Mouse (Mus musculus): ENCODE measurements around the gene Snx1. TPM values are rescaled to one million over a fixed set of nuclear protein-coding genes. Genes with fewer than 3 reads are reported as not detected.

Snx1 gene
- polyA plus RNA-seq, 1 experiment from 2014 or later: 89.6 TPM

- no peaks in the 10 kb centered on the region for H3K9me3 ChIP-seq (replicated peaks)
- no peak overlapping the region for H3K9ac ChIP-seq
- peaks cover 59% of the 10 kb centered on the region for H3K27me3 ChIP-seq (replicated peaks)
- H3K36me3 ChIP-seq: no peaks in the 10 kb centered on the region
- 43% methylated on average over 1 of the region's 1 CpGs for WGBS (ENCODE audit: insufficient replicate concordance)
- no peak overlapping the region for H3K4me2 ChIP-seq
- no peak overlapping the region for H3K27ac ChIP-seq
- peaks cover 24% of the 10 kb centered on the region for H3K4me1 ChIP-seq
- H3K4me3 ChIP-seq: no peak overlapping the region
- no peak for ATAC-seq
These were observed 29.1 kb upstream of the Snx1 start for GRCm38 (mm10) chr9:66155534-66155933.

GRCm38 (mm10) chr9:66154013-66154412 lies 27.6 kb upstream of the Snx1 start:
- no peak for ATAC-seq
- H3K36me3 ChIP-seq: no peaks in the 10 kb centered on the region
- WGBS (ENCODE audit: insufficient replicate concordance): 84% methylated on average over 9 of the region's 9 CpGs
- H3K27me3 ChIP-seq (replicated peaks): peaks cover 52% of the 10 kb centered on the region
- H3K27ac ChIP-seq: no peak overlapping the region
- H3K9ac ChIP-seq: no peak overlapping the region
- peaks cover 15% of the 10 kb centered on the region for H3K4me1 ChIP-seq
- no peak overlapping the region for H3K4me3 ChIP-seq
- no peaks in the 10 kb centered on the region for H3K9me3 ChIP-seq (replicated peaks)
- no peak overlapping the region for H3K4me2 ChIP-seq

DNA sequence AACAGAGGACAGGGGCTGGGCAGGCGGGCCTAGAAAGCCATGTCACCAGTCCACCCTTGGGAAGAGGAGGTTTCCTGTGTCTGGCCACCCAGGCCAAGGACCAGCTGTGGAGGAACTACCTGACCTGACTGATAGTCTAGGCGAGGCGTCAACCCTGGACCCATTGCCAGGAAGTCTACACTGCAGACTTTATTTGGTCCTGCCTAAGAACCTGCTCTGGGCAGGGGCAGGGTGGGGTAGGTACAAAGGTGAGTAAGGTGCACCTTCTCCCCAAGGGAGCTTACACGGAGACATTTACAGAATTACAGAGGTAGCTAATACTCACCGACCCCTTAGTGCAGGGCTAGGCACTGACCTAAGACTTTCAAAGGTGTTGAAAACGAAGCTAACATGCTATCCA lies 27.2 kb upstream of the Snx1 start:
- no peak for ATAC-seq
- Histone ChIP-seq H3K4me2 (no peak overlapping the region), H3K4me3 (no peak overlapping the region), H3K27me3 (replicated peaks) (peaks cover 48% of the 10 kb centered on the region), H3K36me3 (no peaks in the 10 kb centered on the region), H3K9me3 (replicated peaks) (no peaks in the 10 kb centered on the region), H3K4me1 (peaks cover 10% of the 10 kb centered on the region), H3K27ac (no peak overlapping the region), H3K9ac (no peak overlapping the region)
- WGBS (ENCODE audit: insufficient replicate concordance): 66% methylated on average over 6 of the region's 6 CpGs

GRCm38 (mm10) chr9:66152011-66152410 lies 25.6 kb upstream of the Snx1 start:
- no peak overlapping the region for H3K4me2 ChIP-seq
- H3K36me3 ChIP-seq: no peaks in the 10 kb centered on the region
- H3K4me3 ChIP-seq: no peak overlapping the region
- WGBS (ENCODE audit: insufficient replicate concordance): 50% methylated on average over 9 of the region's 9 CpGs
- peaks cover 37% of the 10 kb centered on the region for H3K27me3 ChIP-seq (replicated peaks)
- no peaks in the 10 kb centered on the region for H3K9me3 ChIP-seq (replicated peaks)
- ATAC-seq: no peak
- no peak overlapping the region for H3K27ac ChIP-seq
- no peak overlapping the region for H3K9ac ChIP-seq
- no peaks in the 10 kb centered on the region for H3K4me1 ChIP-seq

DNA sequence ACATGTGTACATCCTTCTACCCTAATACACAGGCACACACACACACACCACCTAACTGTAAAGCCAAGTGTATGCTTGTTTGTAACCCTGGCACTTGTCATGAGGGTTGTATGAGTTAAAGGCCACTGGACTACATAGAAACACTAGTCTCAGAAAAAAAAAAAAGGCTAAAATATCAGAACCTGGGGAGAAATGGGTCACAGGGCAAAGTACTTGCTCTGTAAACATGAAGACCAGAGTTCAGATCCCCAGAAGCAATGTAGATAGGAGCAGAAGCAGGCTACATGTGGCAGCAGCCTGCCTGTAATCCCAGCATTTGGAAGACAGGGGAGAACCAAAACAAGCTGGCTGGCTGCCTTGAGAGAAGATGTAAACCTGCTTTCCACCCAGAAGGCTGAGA lies 19.8 kb upstream of the Snx1 start:
- peaks cover 10% of the 10 kb centered on the region for H3K27me3 ChIP-seq (replicated peaks)
- H3K9ac ChIP-seq: no peak overlapping the region
- peaks cover 3% of the 10 kb centered on the region; the same call in 1 of the 2 replicates for H3K36me3 ChIP-seq
- no peak overlapping the region for H3K4me3 ChIP-seq
- no peak for ATAC-seq
- no peaks in the 10 kb centered on the region for H3K4me1 ChIP-seq
- no peak overlapping the region for H3K27ac ChIP-seq
- H3K4me2 ChIP-seq: no peak overlapping the region
- H3K9me3 ChIP-seq (replicated peaks): no peaks in the 10 kb centered on the region

GRCm38 (mm10) chr9:66144248-66144647 lies 17.9 kb upstream of the Snx1 start:
- no peaks in the 10 kb centered on the region for H3K9me3 ChIP-seq (replicated peaks)
- H3K4me1 ChIP-seq: no peaks in the 10 kb centered on the region
- H3K4me2 ChIP-seq: no peak overlapping the region
- H3K27ac ChIP-seq: no peak overlapping the region
- WGBS (ENCODE audit: insufficient replicate concordance): 3% methylated on average over 6 of the region's 6 CpGs
- H3K9ac ChIP-seq: no peak overlapping the region
- no peaks in the 10 kb centered on the region; the same call in none of the 2 replicates for H3K27me3 ChIP-seq (replicated peaks)
- peaks cover 21% of the 10 kb centered on the region for H3K36me3 ChIP-seq
- ATAC-seq: no peak
- no peak overlapping the region for H3K4me3 ChIP-seq

DNA sequence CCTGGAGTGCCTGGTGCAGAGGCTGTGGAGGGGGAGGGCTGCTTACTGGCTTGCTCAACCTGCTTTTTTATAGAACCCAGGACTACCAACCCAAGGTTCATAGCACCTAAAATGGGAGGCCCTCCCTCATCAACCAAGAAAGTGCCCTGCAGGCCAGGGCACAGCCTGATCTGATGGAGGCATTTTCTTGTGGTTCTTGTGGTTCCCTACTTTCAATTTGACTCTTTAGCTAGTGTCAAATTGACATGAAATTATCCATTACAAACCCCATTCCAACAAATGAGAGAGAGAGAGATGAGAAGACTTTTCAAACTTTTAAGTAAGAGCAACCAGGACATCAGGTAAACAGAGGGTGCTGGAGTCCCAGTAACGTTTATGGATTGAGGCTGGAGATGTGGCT lies 15.9 kb upstream of the Snx1 start:
- no peaks in the 10 kb centered on the region for H3K9me3 ChIP-seq (replicated peaks)
- peaks cover 39% of the 10 kb centered on the region for H3K36me3 ChIP-seq
- no peak overlapping the region for H3K27ac ChIP-seq
- no peak overlapping the region for H3K9ac ChIP-seq
- H3K4me3 ChIP-seq: no peak overlapping the region
- 76% methylated on average over 1 of the region's 1 CpGs for WGBS (ENCODE audit: insufficient replicate concordance)
- no peaks in the 10 kb centered on the region for H3K27me3 ChIP-seq (replicated peaks)
- no peak overlapping the region for H3K4me2 ChIP-seq
- H3K4me1 ChIP-seq: no peaks in the 10 kb centered on the region
- ATAC-seq: no peak

DNA sequence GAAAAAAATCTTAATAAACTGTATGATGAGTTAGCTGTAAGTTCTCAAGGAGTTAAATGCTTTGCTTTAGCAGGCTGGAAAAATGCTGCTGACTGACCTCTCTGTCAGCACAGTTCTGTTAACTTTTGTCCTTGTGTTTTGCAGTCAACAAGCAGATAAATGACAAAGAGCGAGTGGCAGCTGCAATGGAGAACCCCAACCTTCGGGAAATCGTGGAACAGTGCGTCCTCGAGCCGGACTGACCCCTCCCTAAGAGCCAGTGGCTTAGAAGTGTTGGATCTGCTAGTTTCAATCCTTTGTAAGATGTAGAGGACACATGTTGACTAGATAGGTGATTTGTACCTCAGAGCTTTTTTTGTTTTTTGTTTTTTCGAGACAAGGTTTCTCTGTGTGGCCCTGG lies 11.8 kb upstream of the Snx1 start:
- no peak for ATAC-seq
- H3K4me3 ChIP-seq: no peak overlapping the region
- H3K9me3 ChIP-seq (replicated peaks): no peaks in the 10 kb centered on the region
- H3K27ac ChIP-seq: no peak overlapping the region
- H3K4me1 ChIP-seq: no peaks in the 10 kb centered on the region
- H3K27me3 ChIP-seq (replicated peaks): no peaks in the 10 kb centered on the region
- H3K9ac ChIP-seq: no peak overlapping the region
- no peak overlapping the region for H3K4me2 ChIP-seq
- H3K36me3 ChIP-seq: peaks cover 80% of the 10 kb centered on the region
- 89% methylated on average over 7 of the region's 7 CpGs for WGBS (ENCODE audit: insufficient replicate concordance)

GRCm38 (mm10) chr9:66135967-66136366 lies 9.6 kb upstream of the Snx1 start:
- Histone ChIP-seq H3K9ac (no peak overlapping the region), H3K27me3 (replicated peaks) (no peaks in the 10 kb centered on the region), H3K4me2 (no peak overlapping the region), H3K9me3 (replicated peaks) (no peaks in the 10 kb centered on the region), H3K36me3 (peaks cover 95% of the 10 kb centered on the region), H3K4me1 (peaks cover 5% of the 10 kb centered on the region; the same call in 1 of the 2 replicates), H3K4me3 (no peak overlapping the region), H3K27ac (no peak overlapping the region)
- ATAC-seq: no peak
- WGBS (ENCODE audit: insufficient replicate concordance): 37% methylated on average over 4 of the region's 4 CpGs

- Histone ChIP-seq H3K9ac (no peak overlapping the region; the same call in 1 of the 2 replicates), H3K27ac (no peak overlapping the region), H3K36me3 (peaks cover 67% of the 10 kb centered on the region), H3K4me3 (no peak overlapping the region), H3K9me3 (replicated peaks) (no peaks in the 10 kb centered on the region), H3K4me1 (peaks cover 40% of the 10 kb centered on the region), H3K27me3 (replicated peaks) (no peaks in the 10 kb centered on the region), H3K4me2 (no peak overlapping the region)
- WGBS (ENCODE audit: insufficient replicate concordance): 62% methylated on average over 2 of the region's 2 CpGs
- ATAC-seq: no peak
These were observed 5.1 kb upstream of the Snx1 start for GRCm38 (mm10) chr9:66131466-66131865.

- Histone ChIP-seq H3K36me3 (peaks cover 31% of the 10 kb centered on the region), H3K9me3 (replicated peaks) (no peaks in the 10 kb centered on the region), H3K27me3 (replicated peaks) (no peaks in the 10 kb centered on the region), H3K4me1 (peaks cover 63% of the 10 kb centered on the region), H3K4me2 (peak overlapping the region; percentile 92), H3K4me3 (peak overlapping the region; percentile 80), H3K9ac (peak overlapping the region; percentile 83), H3K27ac (peak overlapping the region; percentile 96)
- 35% methylated on average over 4 of the region's 4 CpGs for WGBS (ENCODE audit: insufficient replicate concordance)
- no peak for ATAC-seq
These were observed 1.5 kb upstream of the Snx1 start for GRCm38 (mm10) chr9:66127884-66128283.

GRCm38 (mm10) chr9:66127193-66127546 lies 783 bp upstream of the Snx1 start:
- 14% methylated on average over 6 of the region's 6 CpGs for WGBS (ENCODE audit: insufficient replicate concordance)
- Histone ChIP-seq H3K4me3 (peak overlapping the region; percentile 80), H3K4me2 (peak overlapping the region; percentile 92), H3K27me3 (replicated peaks) (no peaks in the 10 kb centered on the region), H3K9me3 (replicated peaks) (no peaks in the 10 kb centered on the region), H3K4me1 (peaks cover 69% of the 10 kb centered on the region), H3K9ac (peak overlapping the region; percentile 83), H3K36me3 (peaks cover 24% of the 10 kb centered on the region), H3K27ac (peak overlapping the region; percentile 96)
- ATAC-seq: no peak

All from liver, embryonic 12.5 days (tissue).